Mouse (Mus musculus): ENCODE results near the gene Cdc42ep2. TPM values are rescaled to one million over a fixed set of nuclear protein-coding genes. Genes with fewer than 3 reads are reported as not detected.

Cdc42ep2 gene
- polyA plus RNA-seq, 1 experiment from 2014 or later = 9.3 TPM

GRCm38 (mm10) chr19:5912103-5913006 is 12.3 kb downstream of the Cdc42ep2 start:
- H3K27ac ChIP-seq (ENCODE audit: low read depth) = peak overlapping the region; percentile 76
- H3K4me1 ChIP-seq (replicated peaks; ENCODE audit: control insufficient read depth, insufficient read depth, low read length) = peaks cover 24% of the 10 kb centered on the region
- peaks cover 6% of the 10 kb centered on the region for H3K36me3 ChIP-seq (ENCODE audit: control insufficient read depth, insufficient read depth, low read length)
- H3K4me3 ChIP-seq (ENCODE audit: low read depth, low read length) = peak overlapping the region; percentile 71
- H3K9me3 ChIP-seq (ENCODE audit: control insufficient read depth, low read length) = no peaks in the 10 kb centered on the region
- WGBS = under 1% methylated on average over 56 of the region's 59 CpGs
- H3K4me2 ChIP-seq (ENCODE audit: low read length) = peak overlapping the region; percentile 67
- ATAC-seq (replicated peaks; ENCODE audit: low FRiP score, low TSS enrichment, low read depth) (peak; percentile 93), DNase-seq (ENCODE audit: low spot score) (peak; percentile 98)
- H3K27me3 ChIP-seq (replicated peaks; ENCODE audit: control insufficient read depth, insufficient read depth, low read length) = no peaks in the 10 kb centered on the region
- peak overlapping the region; percentile 87 for H3K9ac ChIP-seq (ENCODE audit: low read length)

DNA sequence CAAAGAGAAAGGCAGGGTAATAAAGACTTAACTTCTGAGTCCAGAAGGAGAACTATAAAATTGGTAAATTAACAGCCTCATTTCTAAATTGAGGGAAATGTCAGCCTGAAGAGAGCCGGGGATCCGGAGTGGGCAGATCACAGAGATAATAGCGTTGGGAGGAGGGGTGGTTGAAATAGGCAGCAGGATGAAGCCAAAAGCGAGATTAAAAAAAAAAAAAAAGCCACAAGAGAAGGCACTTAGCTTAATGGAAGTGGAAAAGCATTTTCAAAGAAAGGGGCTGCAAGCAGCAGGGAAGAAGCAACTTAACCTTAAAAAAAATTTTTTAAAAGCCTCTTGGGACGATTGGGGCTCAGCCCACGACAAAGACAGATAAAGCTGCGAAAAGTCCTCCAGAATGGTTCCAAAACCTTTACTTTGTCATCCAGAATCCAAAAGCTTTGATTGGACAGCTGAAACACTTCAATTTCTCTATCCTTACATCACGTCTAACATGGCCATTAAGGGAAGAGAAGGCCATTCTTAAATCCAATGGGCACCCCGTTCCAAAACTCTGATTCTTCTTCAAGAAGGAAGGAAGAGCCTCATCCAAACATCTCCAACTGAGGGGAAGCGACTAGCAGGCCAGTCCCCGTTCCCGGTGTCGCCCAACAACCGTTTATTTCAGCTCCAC is 13.1 kb downstream of the Cdc42ep2 start:
- no peak for ATAC-seq (replicated peaks; ENCODE audit: low FRiP score, low TSS enrichment, low read depth)
- Histone ChIP-seq H3K9me3 (ENCODE audit: control insufficient read depth, low read length) (no peaks in the 10 kb centered on the region), H3K4me1 (replicated peaks; ENCODE audit: control insufficient read depth, insufficient read depth, low read length) (peaks cover 24% of the 10 kb centered on the region), H3K36me3 (ENCODE audit: control insufficient read depth, insufficient read depth, low read length) (peaks cover 8% of the 10 kb centered on the region), H3K27me3 (replicated peaks; ENCODE audit: control insufficient read depth, insufficient read depth, low read length) (no peaks in the 10 kb centered on the region), H3K9ac (ENCODE audit: low read length) (peak overlapping the region; percentile 87), H3K27ac (ENCODE audit: low read depth) (peak overlapping the region; percentile 76; the same call in 1 of the 2 replicates), H3K4me3 (ENCODE audit: low read depth, low read length) (peak overlapping the region; percentile 71), H3K4me2 (ENCODE audit: low read length) (peak overlapping the region; percentile 67)
- DNase-seq (ENCODE audit: low spot score) = no peak
- WGBS = 5% methylated on average over 14 of the region's 14 CpGs

DNA sequence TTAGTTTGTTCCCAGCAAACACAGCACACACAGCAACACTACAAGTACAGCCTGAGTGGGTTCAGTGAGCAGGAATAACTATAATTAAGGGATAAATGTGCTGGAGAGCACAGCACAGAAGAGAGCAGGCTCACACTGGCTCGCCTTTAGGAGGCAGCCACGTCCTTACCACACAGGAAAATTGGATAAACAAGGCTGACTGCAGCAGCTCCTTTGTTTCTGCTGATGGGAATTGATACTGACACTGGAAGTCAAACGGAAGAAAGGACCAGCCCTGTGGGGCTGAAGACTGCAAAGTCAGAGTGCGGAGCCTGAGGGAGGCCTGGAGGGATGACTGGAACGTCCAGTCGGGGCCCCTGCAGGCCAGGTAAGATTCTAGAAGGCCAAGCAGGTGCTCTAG is 14.4 kb downstream of the Cdc42ep2 start:
- Histone ChIP-seq H3K9ac (ENCODE audit: low read length) (peak overlapping the region; percentile 6; the same call in 1 of the 2 replicates), H3K27me3 (replicated peaks; ENCODE audit: control insufficient read depth, insufficient read depth, low read length) (no peaks in the 10 kb centered on the region), H3K9me3 (ENCODE audit: control insufficient read depth, low read length) (no peaks in the 10 kb centered on the region), H3K4me1 (replicated peaks; ENCODE audit: control insufficient read depth, insufficient read depth, low read length) (peaks cover 24% of the 10 kb centered on the region), H3K36me3 (ENCODE audit: control insufficient read depth, insufficient read depth, low read length) (peaks cover 21% of the 10 kb centered on the region), H3K27ac (ENCODE audit: low read depth) (0 out of 2 replicates have a peak overlapping the region, but pooled peaks have one; percentile 9), H3K4me2 (ENCODE audit: low read length) (peak overlapping the region; percentile 16; the same call in 1 of the 2 replicates), H3K4me3 (ENCODE audit: low read depth, low read length) (no peak overlapping the region)
- no peak for ATAC-seq (replicated peaks; ENCODE audit: low FRiP score, low TSS enrichment, low read depth)
- no peak for DNase-seq (ENCODE audit: low spot score)
- 57% methylated on average over 6 of the region's 6 CpGs for WGBS

DNA sequence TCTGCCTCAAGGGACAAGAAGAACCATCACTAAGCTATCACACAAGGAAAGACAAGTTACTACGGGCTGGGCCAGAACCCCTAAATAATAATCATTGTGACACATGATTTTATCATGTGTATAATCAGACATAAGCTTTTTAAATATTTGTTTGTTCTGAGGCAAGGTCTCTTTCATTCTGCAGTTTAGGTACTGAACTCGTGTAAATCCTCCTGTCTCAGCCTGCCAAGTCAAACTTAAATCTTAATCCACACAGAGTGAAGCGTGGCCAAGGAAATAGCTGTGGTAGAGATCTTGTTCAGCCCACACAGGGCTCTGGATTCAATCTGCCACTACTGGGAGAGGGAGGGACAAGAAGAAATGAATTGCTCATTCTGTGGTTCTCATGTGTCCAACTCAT is 17.3 kb downstream of the Cdc42ep2 start:
- DNase-seq (ENCODE audit: low spot score) = no peak
- H3K4me1 ChIP-seq (replicated peaks; ENCODE audit: control insufficient read depth, insufficient read depth, low read length) = peaks cover 19% of the 10 kb centered on the region
- 82% methylated on average over 3 of the region's 3 CpGs for WGBS
- no peak for ATAC-seq (replicated peaks; ENCODE audit: low FRiP score, low TSS enrichment, low read depth)
- H3K27me3 ChIP-seq (replicated peaks; ENCODE audit: control insufficient read depth, insufficient read depth, low read length) = no peaks in the 10 kb centered on the region
- no peak overlapping the region for H3K4me3 ChIP-seq (ENCODE audit: low read depth, low read length)
- H3K4me2 ChIP-seq (ENCODE audit: low read length) = no peak overlapping the region
- H3K9me3 ChIP-seq (ENCODE audit: control insufficient read depth, low read length) = no peaks in the 10 kb centered on the region
- H3K27ac ChIP-seq (ENCODE audit: low read depth) = no peak overlapping the region
- peaks cover 51% of the 10 kb centered on the region for H3K36me3 ChIP-seq (ENCODE audit: control insufficient read depth, insufficient read depth, low read length)
- H3K9ac ChIP-seq (ENCODE audit: low read length) = no peak overlapping the region

DNA sequence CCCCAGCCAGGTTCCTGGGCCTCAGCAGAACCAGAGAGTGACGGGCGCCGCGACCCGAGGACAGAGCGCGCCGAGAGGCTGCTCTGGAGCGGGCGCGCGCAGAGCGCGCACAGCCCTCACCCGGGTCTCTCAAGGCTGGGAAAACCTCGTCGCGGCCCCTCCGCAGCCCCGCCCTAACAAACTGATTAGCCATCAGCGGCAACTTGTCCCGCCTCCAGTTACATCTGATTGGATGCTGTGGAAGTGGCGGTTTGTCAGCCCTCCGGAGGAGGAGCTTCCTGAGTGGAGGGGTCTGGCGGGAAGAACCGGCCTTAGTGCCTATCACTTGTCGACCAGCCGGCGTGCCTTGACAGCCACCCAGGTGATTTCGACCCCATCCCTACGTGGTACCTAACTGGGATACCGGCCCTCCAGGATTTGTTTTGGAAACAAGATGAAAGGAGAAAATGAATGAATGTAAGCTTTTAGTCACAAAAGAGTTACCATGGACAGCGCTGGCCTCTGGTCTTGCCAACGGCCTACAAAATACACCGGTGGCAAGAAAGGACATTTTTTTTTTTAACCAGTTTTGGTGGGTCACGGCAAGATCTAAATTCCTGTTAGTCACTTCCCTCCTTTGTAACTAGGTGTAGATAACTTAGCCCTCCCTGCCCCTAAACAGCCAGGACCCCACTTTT is 30.5 kb downstream of the Cdc42ep2 start, which contains the start of gene Tigd3:
Gene Tigd3 (minus strand): TSS at position 148 of the 677 bp plus-strand sequence.
- H3K9ac ChIP-seq (ENCODE audit: low read length) = peak within 1 kb of the TSS; percentile 67
- ATAC-seq (replicated peaks; ENCODE audit: low FRiP score, low TSS enrichment, low read depth) (peak; percentile 90), DNase-seq (ENCODE audit: low spot score) (peak; percentile 96)
- no peaks in the 10 kb centered on the region for H3K9me3 ChIP-seq (ENCODE audit: control insufficient read depth, low read length)
- WGBS = 3% methylated on average over 36 of the region's 36 CpGs
- peaks cover 6% of the 10 kb centered on the region for H3K4me1 ChIP-seq (replicated peaks; ENCODE audit: control insufficient read depth, insufficient read depth, low read length)
- H3K4me2 ChIP-seq (ENCODE audit: low read length) = peak within 1 kb of the TSS; percentile 85
- no peak within 1 kb of the TSS for H3K27ac ChIP-seq (ENCODE audit: low read depth)
- peaks cover 45% of the 10 kb centered on the region for H3K36me3 ChIP-seq (ENCODE audit: control insufficient read depth, insufficient read depth, low read length)
- no peaks in the 10 kb centered on the region for H3K27me3 ChIP-seq (replicated peaks; ENCODE audit: control insufficient read depth, insufficient read depth, low read length)
- H3K4me3 ChIP-seq (ENCODE audit: low read depth, low read length) = peak within 1 kb of the TSS; percentile 65

GRCm38 (mm10) chr19:5893282-5894001 is 31.2 kb downstream of the Cdc42ep2 start:
- Histone ChIP-seq H3K27ac (ENCODE audit: low read depth) (no peak overlapping the region), H3K9ac (ENCODE audit: low read length) (peak overlapping the region; percentile 67), H3K4me2 (ENCODE audit: low read length) (peak overlapping the region; percentile 85), H3K4me3 (ENCODE audit: low read depth, low read length) (peak overlapping the region; percentile 65), H3K9me3 (ENCODE audit: control insufficient read depth, low read length) (no peaks in the 10 kb centered on the region), H3K36me3 (ENCODE audit: control insufficient read depth, insufficient read depth, low read length) (peaks cover 40% of the 10 kb centered on the region), H3K4me1 (replicated peaks; ENCODE audit: control insufficient read depth, insufficient read depth, low read length) (peaks cover 6% of the 10 kb centered on the region), H3K27me3 (replicated peaks; ENCODE audit: control insufficient read depth, insufficient read depth, low read length) (no peaks in the 10 kb centered on the region)
- DNase-seq (ENCODE audit: low spot score) (no peak), ATAC-seq (replicated peaks; ENCODE audit: low FRiP score, low TSS enrichment, low read depth) (peak; percentile 13; the same call in 1 of the 2 replicates)
- 19% methylated on average over 14 of the region's 31 CpGs for WGBS

DNA sequence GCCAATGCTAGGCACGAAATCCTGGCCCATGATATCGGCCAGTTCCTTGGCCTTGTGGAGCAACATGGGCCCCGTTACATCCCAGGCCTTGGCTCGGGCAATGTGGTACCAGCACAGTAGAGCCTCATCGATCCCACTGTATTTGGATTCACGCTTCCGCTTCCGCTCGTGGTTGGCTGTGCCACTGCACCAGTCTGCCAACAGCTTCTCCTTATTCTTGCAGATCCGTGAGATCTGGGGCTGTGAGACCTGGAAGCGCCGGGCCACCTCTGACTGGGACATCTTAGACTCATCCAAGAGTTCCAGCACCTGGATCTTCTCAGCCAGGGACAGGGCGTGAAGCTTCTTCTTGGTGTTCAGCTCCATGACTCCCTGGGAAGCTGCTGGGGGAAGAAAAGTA is 31.9 kb downstream of the Cdc42ep2 start:
- H3K9me3 ChIP-seq (ENCODE audit: control insufficient read depth, low read length) = no peaks in the 10 kb centered on the region
- 91% methylated on average over 13 of the region's 13 CpGs for WGBS
- H3K4me3 ChIP-seq (ENCODE audit: low read depth, low read length) = no peak overlapping the region
- H3K9ac ChIP-seq (ENCODE audit: low read length) = no peak overlapping the region
- peak overlapping the region; percentile 85 for H3K4me2 ChIP-seq (ENCODE audit: low read length)
- H3K36me3 ChIP-seq (ENCODE audit: control insufficient read depth, insufficient read depth, low read length) = peaks cover 36% of the 10 kb centered on the region
- H3K27me3 ChIP-seq (replicated peaks; ENCODE audit: control insufficient read depth, insufficient read depth, low read length) = no peaks in the 10 kb centered on the region
- DNase-seq (ENCODE audit: low spot score) = no peak
- peaks cover 6% of the 10 kb centered on the region for H3K4me1 ChIP-seq (replicated peaks; ENCODE audit: control insufficient read depth, insufficient read depth, low read length)
- no peak for ATAC-seq (replicated peaks; ENCODE audit: low FRiP score, low TSS enrichment, low read depth)
- H3K27ac ChIP-seq (ENCODE audit: low read depth) = no peak overlapping the region

DNA sequence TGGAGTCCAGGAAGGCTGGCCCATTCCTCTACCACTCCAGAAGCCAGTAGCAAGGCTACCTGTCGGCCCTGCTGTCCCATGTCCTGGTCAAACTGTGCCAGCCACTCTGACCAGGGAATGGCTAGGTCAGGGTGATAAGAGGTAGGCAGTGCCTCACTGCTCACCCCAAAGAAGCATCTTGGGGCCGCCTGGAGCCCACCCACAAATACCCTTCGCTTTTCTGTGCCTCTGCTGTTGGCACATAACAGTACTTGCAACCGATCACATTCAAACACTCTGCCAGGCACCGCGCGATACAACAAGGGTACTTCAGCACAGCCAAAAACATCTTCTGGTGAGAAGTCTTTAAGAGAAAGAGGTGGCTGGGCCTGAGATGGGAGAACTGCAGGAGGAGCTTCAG is 32.4 kb downstream of the Cdc42ep2 start:
- Histone ChIP-seq H3K27ac (ENCODE audit: low read depth) (no peak overlapping the region), H3K4me2 (ENCODE audit: low read length) (no peak overlapping the region), H3K9ac (ENCODE audit: low read length) (no peak overlapping the region), H3K4me1 (replicated peaks; ENCODE audit: control insufficient read depth, insufficient read depth, low read length) (peaks cover 6% of the 10 kb centered on the region), H3K36me3 (ENCODE audit: control insufficient read depth, insufficient read depth, low read length) (peaks cover 34% of the 10 kb centered on the region), H3K4me3 (ENCODE audit: low read depth, low read length) (no peak overlapping the region), H3K27me3 (replicated peaks; ENCODE audit: control insufficient read depth, insufficient read depth, low read length) (no peaks in the 10 kb centered on the region), H3K9me3 (ENCODE audit: control insufficient read depth, low read length) (no peaks in the 10 kb centered on the region)
- no peak for ATAC-seq (replicated peaks; ENCODE audit: low FRiP score, low TSS enrichment, low read depth)
- 93% methylated on average over 7 of the region's 7 CpGs for WGBS
- no peak for DNase-seq (ENCODE audit: low spot score)
